Mouse (Mus musculus): ENCODE results near the gene Scand1. TPM values are rescaled to one million over a fixed set of nuclear protein-coding genes. Genes with fewer than 3 reads are reported as not detected.

Scand1 gene
- polyA plus RNA-seq, 2 experiments = 28.1 to 36.1 TPM

DNA sequence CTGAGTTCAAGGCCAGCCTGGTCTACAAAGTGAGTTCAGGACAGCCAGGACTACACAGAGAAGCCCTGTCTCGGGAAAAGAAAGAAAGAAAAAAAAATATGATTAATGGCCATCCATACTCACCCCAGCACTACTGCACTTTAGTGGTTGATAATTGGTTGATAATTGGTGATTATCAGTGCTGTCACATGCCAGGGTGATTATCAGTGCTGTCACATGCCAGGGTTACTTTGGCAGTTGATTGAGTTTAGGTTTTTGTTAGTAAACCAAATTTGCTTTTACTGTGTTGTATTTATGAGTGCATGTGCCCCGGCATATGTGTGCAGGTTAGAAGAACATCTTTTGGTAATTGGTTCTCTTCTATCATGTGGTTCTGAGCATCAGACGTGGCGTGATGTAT, 10.4 kb downstream of the Scand1 start:
- DNase-seq (ENCODE audit: low read depth in 3 of 3, low spot score in 3 of 3) = peak in 1 of 3 experiments; percentile 26
- no peak overlapping the region for H3K9ac ChIP-seq (replicated peaks)
- 0 out of 2 replicates have a peak, but pooled peaks have one; percentile 23 for ATAC-seq (ENCODE audit: insufficient read depth)
- WGBS (ENCODE audit: insufficient replicate concordance) = 52% methylated on average over 4 of the region's 4 CpGs
- H3K27me3 ChIP-seq (ENCODE audit: control insufficient read depth, insufficient read depth, low read length) = no peaks in the 10 kb centered on the region
- peaks cover 0 to 4% of the 10 kb centered on the region in 2 experiments; a peak in 1 of 4 replicates for H3K4me1 ChIP-seq (replicated peaks; ENCODE audit: control insufficient read depth in 2 of 2, insufficient read depth in 2 of 2, low read length in 1 of 2)
- H3K36me3 ChIP-seq (replicated peaks; ENCODE audit: control insufficient read depth, insufficient read depth, low read depth) = peaks cover 3% of the 10 kb centered on the region
- H3K9me3 ChIP-seq (ENCODE audit: control insufficient read depth, low read length) = no peaks in the 10 kb centered on the region
- TF ChIP-seq CTCF (IDR thresholded peaks at IDR 0.05; ENCODE audit: low read depth) = no peak
- peak; percentile 30; the same call in 1 of the 2 replicates for TF ChIP-seq EP300 (IDR thresholded peaks at IDR 0.05; ENCODE audit: low read depth)
- no peak overlapping the region for H3K27ac ChIP-seq
- H3K4me2 ChIP-seq (ENCODE audit: low read depth) = no peak overlapping the region
- H3K4me3 ChIP-seq (ENCODE audit: insufficient read depth in 1 of 2, low read depth in 2 of 2, low read length in 2 of 2) = no peak overlapping the region

DNA sequence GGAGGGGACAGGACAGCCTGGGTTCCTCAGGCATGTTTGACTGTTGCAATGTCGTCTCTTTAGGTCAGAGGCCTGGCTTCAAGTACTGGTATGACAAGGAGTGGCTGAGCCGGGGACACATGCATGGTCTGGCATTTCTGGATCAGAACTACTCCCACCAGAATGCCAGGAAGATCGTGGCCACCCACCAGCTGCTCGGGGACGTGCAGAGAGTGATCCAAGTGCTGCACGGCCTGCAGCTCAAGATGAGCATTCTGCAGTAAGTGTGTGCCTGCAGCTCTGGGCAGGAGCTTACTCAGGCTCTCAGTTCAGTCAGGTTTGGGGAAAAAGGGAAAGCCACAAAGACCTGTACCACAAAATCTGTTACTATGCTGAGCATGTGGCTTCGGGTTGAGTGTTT, 14.0 kb downstream of the Scand1 start:
- no peak overlapping the region for H3K27ac ChIP-seq
- no peak overlapping the region for H3K4me2 ChIP-seq (ENCODE audit: low read depth)
- no peak for TF ChIP-seq EP300 (IDR thresholded peaks at IDR 0.05; ENCODE audit: low read depth)
- no peak for TF ChIP-seq CTCF (IDR thresholded peaks at IDR 0.05; ENCODE audit: low read depth)
- 73% methylated on average over 7 of the region's 7 CpGs for WGBS (ENCODE audit: insufficient replicate concordance)
- H3K27me3 ChIP-seq (ENCODE audit: control insufficient read depth, insufficient read depth, low read length) = no peaks in the 10 kb centered on the region
- DNase-seq (ENCODE audit: low read depth in 3 of 3, low spot score in 3 of 3) = no peak
- H3K4me1 ChIP-seq (replicated peaks; ENCODE audit: control insufficient read depth in 2 of 2, insufficient read depth in 2 of 2, low read length in 1 of 2) = peaks cover 0 to 4% of the 10 kb centered on the region in 2 experiments; a peak in 1 of 4 replicates
- ATAC-seq (ENCODE audit: insufficient read depth) = no peak
- H3K36me3 ChIP-seq (replicated peaks; ENCODE audit: control insufficient read depth, insufficient read depth, low read depth) = peaks cover 3% of the 10 kb centered on the region
- no peak overlapping the region for H3K9ac ChIP-seq (replicated peaks)
- no peak overlapping the region for H3K4me3 ChIP-seq (ENCODE audit: insufficient read depth in 1 of 2, low read depth in 2 of 2, low read length in 2 of 2)
- no peaks in the 10 kb centered on the region for H3K9me3 ChIP-seq (ENCODE audit: control insufficient read depth, low read length)

DNA sequence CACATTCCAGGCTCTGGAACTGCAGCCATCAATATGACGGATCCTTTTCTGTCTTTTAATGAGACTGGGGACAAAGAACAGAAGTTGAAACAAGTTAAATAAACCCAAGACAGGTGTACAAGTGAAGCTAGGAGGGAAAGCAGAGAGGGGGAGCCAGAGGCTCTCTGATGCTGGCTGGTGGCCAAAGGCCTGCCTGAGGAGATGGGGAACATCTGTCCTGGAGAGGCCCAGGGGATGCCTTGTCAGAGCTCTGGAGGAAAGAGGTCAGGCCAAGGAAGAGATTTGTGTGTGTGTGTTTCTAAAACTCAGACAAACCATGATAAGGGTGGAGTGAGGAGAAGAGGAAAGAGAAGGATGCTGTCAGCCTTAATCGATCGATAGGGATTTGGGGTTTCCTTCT, 14.9 kb downstream of the Scand1 start:
- ATAC-seq (ENCODE audit: insufficient read depth) = no peak
- Histone ChIP-seq H3K36me3 (replicated peaks; ENCODE audit: control insufficient read depth, insufficient read depth, low read depth) (peaks cover 3% of the 10 kb centered on the region), H3K27me3 (ENCODE audit: control insufficient read depth, insufficient read depth, low read length) (no peaks in the 10 kb centered on the region), H3K4me2 (ENCODE audit: low read depth) (no peak overlapping the region), H3K9ac (replicated peaks) (no peak overlapping the region), H3K27ac (no peak overlapping the region), H3K4me3 (ENCODE audit: insufficient read depth in 1 of 2, low read depth in 2 of 2, low read length in 2 of 2) (no peak overlapping the region), H3K9me3 (ENCODE audit: control insufficient read depth, low read length) (no peaks in the 10 kb centered on the region), H3K4me1 (replicated peaks; ENCODE audit: control insufficient read depth in 2 of 2, insufficient read depth in 2 of 2, low read length in 1 of 2) (peaks cover 0 to 4% of the 10 kb centered on the region in 2 experiments; a peak in 1 of 4 replicates)
- TF ChIP-seq CTCF (IDR thresholded peaks at IDR 0.05; ENCODE audit: low read depth) (no peak), EP300 (IDR thresholded peaks at IDR 0.05; ENCODE audit: low read depth) (no peak)
- DNase-seq (ENCODE audit: low read depth in 3 of 3, low spot score in 3 of 3) = no peak
- WGBS (ENCODE audit: insufficient replicate concordance) = 75% methylated on average over 3 of the region's 3 CpGs

DNA sequence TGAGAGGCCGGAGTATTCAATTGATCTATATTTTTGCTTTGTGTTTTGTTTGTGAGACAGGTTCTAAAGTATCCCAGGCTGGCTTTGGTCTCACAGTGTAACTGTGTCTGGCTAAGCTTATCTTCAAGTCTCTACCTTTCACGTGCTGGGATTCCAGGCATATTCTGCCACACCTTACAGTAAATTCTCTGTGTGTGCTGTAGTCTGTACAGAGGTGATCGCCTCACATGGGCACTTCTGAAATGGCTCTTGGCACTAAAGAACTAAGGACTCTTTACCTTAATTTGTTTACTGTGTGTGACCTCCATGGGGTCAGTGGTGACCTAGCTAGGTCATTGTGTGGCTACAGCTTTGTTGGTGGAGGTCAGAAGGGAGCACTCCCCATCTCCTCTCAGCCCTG, 16.3 kb downstream of the Scand1 start:
- WGBS (ENCODE audit: insufficient replicate concordance) = 67% methylated on average over 3 of the region's 3 CpGs
- Histone ChIP-seq H3K4me2 (ENCODE audit: low read depth) (no peak overlapping the region), H3K4me3 (ENCODE audit: insufficient read depth in 1 of 2, low read depth in 2 of 2, low read length in 2 of 2) (no peak overlapping the region), H3K27ac (no peak overlapping the region), H3K27me3 (ENCODE audit: control insufficient read depth, insufficient read depth, low read length) (no peaks in the 10 kb centered on the region), H3K9me3 (ENCODE audit: control insufficient read depth, low read length) (no peaks in the 10 kb centered on the region), H3K9ac (replicated peaks) (no peak overlapping the region), H3K4me1 (replicated peaks; ENCODE audit: control insufficient read depth in 2 of 2, insufficient read depth in 2 of 2, low read length in 1 of 2) (no peaks in the 10 kb centered on the region), H3K36me3 (replicated peaks; ENCODE audit: control insufficient read depth, insufficient read depth, low read depth) (peaks cover 3% of the 10 kb centered on the region)
- ATAC-seq (ENCODE audit: insufficient read depth) (no peak), DNase-seq (ENCODE audit: low read depth in 3 of 3, low spot score in 3 of 3) (no peak)
- TF ChIP-seq CTCF (IDR thresholded peaks at IDR 0.05; ENCODE audit: low read depth) (no peak), EP300 (IDR thresholded peaks at IDR 0.05; ENCODE audit: low read depth) (no peak)

DNA sequence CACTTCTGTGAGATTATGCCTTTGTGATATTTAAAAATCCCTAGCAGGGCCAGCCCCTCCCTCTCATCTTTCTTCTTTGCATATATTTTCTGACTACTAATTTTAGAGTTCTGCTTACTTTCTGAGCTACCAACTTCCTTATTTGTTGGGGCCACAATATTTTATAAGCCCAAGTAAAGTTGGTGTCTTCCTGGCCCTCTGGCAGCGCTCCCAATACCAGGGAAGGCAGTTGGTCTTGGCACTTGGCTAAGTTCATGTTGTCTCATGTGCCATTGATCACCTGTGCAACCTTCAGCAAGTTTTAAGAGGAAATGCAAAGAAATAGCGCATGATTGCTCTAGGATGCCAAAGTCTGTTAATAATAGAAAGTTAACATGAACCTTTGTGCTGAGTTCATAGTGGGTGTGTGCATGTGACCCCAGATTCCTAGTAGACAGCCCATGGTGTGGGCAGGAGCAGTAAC, 16.9 kb downstream of the Scand1 start:
- no peak overlapping the region for H3K9ac ChIP-seq (replicated peaks)
- WGBS (ENCODE audit: insufficient replicate concordance) = 78% methylated on average over 2 of the region's 2 CpGs
- H3K4me2 ChIP-seq (ENCODE audit: low read depth) = no peak overlapping the region
- H3K4me1 ChIP-seq (replicated peaks; ENCODE audit: control insufficient read depth in 2 of 2, insufficient read depth in 2 of 2, low read length in 1 of 2) = no peaks in the 10 kb centered on the region
- peaks cover under 1% of the 10 kb centered on the region for H3K36me3 ChIP-seq (replicated peaks; ENCODE audit: control insufficient read depth, insufficient read depth, low read depth)
- ATAC-seq (ENCODE audit: insufficient read depth) = no peak
- TF ChIP-seq CTCF (IDR thresholded peaks at IDR 0.05; ENCODE audit: low read depth) = no peak
- TF ChIP-seq EP300 (IDR thresholded peaks at IDR 0.05; ENCODE audit: low read depth) = no peak
- DNase-seq (ENCODE audit: low read depth in 3 of 3, low spot score in 3 of 3) = no peak
- H3K9me3 ChIP-seq (ENCODE audit: control insufficient read depth, low read length) = no peaks in the 10 kb centered on the region
- H3K27ac ChIP-seq = no peak overlapping the region
- H3K4me3 ChIP-seq (ENCODE audit: insufficient read depth in 1 of 2, low read depth in 2 of 2, low read length in 2 of 2) = no peak overlapping the region
- no peaks in the 10 kb centered on the region for H3K27me3 ChIP-seq (ENCODE audit: control insufficient read depth, insufficient read depth, low read length)

Measured in liver, embryonic 14.5 days (tissue).